Mouse (Mus musculus): Measurements from ENCODE around the gene Rassf1. TPM values are rescaled to one million over a fixed set of nuclear protein-coding genes. Genes with fewer than 3 reads are reported as not detected.

The Rassf1 gene
- polyA plus RNA-seq, 1 experiment from 2014 or later, result 15.1 TPM

DNA sequence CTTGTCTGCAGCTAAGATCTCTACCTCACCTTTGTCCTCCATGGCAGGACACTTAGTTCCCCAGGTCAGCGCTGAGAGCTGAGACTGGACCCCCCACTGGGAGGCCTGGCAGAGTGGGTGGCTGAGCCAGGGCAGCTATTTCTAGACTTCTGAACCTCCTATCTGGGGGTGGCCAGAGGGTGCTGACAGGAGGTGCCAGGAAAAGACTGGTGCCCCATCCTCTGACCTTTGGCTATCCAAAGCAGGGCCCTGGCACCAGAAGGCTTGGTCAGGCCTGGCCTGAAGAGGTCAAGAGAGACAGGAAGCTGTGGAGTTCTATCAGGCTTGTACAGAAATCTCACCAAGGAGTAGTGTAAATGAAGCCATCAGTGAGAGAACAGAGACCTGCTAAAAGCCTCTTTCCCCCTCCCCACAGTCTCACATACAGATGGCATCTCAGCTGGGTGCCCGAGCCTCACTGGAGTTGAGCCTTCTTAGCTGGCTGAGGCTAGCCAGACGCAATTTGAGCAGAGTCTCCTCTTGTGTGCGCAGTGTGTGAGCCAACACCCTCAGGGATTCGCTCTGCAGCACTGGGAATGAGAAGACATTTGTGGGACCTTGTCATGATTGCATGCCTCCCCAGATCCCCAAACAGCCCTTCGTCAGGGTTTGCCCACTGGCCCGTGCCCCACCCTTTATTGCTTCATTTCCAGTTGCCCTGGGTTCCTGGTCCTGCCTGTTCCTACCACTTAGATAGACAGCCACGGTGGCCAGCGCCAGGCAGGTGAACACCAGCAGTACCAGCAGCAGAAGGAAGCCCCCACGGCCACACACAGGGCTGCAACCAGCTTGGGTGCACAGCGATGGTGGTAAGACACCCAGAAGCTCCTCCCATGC is 42.0 kb downstream of the Rassf1 start:
- 85% methylated on average over 11 of the region's 11 CpGs for WGBS (ENCODE audit: insufficient replicate concordance)
- Histone ChIP-seq H3K4me2 (ENCODE audit: low read depth, low read length) (no peak overlapping the region), H3K9ac (replicated peaks) (no peak overlapping the region), H3K4me3 (ENCODE audit: low read depth, low read length) (no peak overlapping the region), H3K9me3 (ENCODE audit: low read length) (no peaks in the 10 kb centered on the region), H3K4me1 (ENCODE audit: insufficient read depth) (peaks cover 19% of the 10 kb centered on the region), H3K36me3 (replicated peaks; ENCODE audit: insufficient read depth, low read length) (peaks cover 53% of the 10 kb centered on the region), H3K27ac (ENCODE audit: low read depth) (no peak overlapping the region), H3K27me3 (ENCODE audit: insufficient read depth, low read length) (no peaks in the 10 kb centered on the region)
- DNase-seq (no peak), ATAC-seq (no peak)
- no peak for TF ChIP-seq EP300 (IDR thresholded peaks at IDR 0.05; ENCODE audit: low read depth)

DNA sequence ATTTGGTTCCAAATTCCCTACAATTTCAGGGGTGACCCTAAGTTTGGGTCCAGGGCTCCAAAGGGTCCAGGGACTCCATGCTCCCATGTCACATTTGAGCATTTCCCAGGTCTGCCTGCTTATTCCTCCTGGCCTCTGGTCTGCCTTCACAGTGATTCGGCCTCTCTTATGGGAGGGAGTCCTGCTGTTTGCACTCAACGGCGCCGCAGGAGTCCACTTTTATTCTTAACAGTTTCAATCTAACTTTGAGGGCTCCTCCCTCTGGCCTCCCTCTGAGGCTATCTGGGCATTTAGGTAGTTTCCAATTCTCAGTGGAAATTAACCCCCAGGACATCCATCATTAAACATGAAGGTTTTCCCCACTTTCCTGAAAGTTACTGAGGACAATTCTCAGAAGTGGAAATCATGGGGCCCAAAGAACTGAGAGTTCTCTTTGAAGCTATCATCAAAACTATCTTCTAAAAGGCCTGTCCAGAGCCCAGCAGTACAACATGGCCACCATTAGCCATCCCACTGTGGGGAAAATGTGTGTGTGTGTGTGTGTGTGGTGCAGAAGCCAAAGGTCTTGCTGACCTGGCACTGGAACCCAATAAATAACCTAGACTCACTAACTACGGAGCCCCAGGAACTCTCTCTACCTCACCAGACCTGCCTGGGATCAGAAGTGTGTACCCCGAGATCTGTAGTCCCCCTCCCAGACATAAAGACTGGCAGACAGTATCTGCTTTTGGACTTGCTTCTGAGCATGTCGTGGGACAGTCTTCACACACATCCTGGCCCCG is 43.1 kb downstream of the Rassf1 start:
- no peak for DNase-seq
- TF ChIP-seq EP300 (IDR thresholded peaks at IDR 0.05; ENCODE audit: low read depth) (no peak), CTCF (IDR thresholded peaks at IDR 0.05; ENCODE audit: low read depth) (no peak)
- H3K4me3 ChIP-seq (ENCODE audit: low read depth, low read length), result no peak overlapping the region
- 85% methylated on average over 8 of the region's 8 CpGs for WGBS (ENCODE audit: insufficient replicate concordance)
- H3K27ac ChIP-seq (ENCODE audit: low read depth), result no peak overlapping the region
- H3K9me3 ChIP-seq (ENCODE audit: low read length), result no peaks in the 10 kb centered on the region
- no peak overlapping the region for H3K4me2 ChIP-seq (ENCODE audit: low read depth, low read length)
- no peak for ATAC-seq
- H3K4me1 ChIP-seq (ENCODE audit: insufficient read depth), result peaks cover 15% of the 10 kb centered on the region
- H3K9ac ChIP-seq (replicated peaks), result no peak overlapping the region
- peaks cover 53% of the 10 kb centered on the region for H3K36me3 ChIP-seq (replicated peaks; ENCODE audit: insufficient read depth, low read length)
- H3K27me3 ChIP-seq (ENCODE audit: insufficient read depth, low read length), result no peaks in the 10 kb centered on the region

DNA sequence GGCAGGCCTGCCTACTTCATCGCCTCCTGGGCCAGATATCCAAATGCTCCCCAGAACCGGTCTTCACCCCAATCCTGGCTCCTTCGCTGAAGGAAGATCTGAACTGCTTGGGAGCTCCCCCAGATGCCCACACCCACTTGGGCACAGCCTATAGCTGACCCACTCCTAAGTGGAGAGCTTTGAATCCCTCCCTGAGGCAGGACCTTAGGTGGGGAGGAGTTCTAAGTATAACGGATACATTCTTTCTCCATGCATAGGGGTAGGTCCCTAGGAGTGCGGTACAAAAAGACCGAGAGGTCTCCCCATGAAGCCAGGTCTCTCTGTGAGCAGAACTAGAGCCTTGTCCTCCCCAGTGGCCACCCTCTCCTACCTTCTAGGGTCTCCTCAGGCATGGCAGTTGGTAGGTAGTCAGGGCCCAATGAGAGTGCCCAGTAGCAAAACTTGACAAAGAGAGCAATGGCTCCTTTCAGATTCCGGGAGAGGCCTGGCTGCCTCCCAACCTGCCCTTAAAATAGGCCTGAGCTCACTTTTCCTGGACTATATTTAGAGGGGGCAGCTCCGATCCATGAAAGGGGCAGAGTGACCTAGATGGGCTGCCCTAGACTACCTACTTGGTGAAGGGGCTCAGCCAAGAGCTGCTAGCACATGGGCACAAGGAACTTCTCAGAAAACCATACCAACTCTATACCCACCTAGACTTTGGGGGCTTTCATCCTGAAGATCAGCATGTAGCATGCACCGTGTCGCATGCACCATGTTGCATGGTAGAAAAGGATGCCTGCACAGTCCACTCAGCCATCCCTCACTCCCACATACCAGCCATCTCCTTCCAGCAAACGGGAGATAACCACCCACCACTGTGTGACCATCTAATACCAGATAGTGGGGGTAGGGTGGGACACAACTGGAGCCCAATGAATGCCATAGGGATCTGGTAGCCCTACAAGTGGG is 45.5 kb downstream of the Rassf1 start:
- Histone ChIP-seq H3K9me3 (ENCODE audit: low read length) (no peaks in the 10 kb centered on the region), H3K36me3 (replicated peaks; ENCODE audit: insufficient read depth, low read length) (peaks cover 30% of the 10 kb centered on the region), H3K4me2 (ENCODE audit: low read depth, low read length) (no peak overlapping the region), H3K27ac (ENCODE audit: low read depth) (no peak overlapping the region), H3K4me1 (ENCODE audit: insufficient read depth) (peaks cover 6% of the 10 kb centered on the region), H3K9ac (replicated peaks) (no peak overlapping the region), H3K27me3 (ENCODE audit: insufficient read depth, low read length) (no peaks in the 10 kb centered on the region), H3K4me3 (ENCODE audit: low read depth, low read length) (no peak overlapping the region)
- DNase-seq (no peak), ATAC-seq (no peak)
- WGBS (ENCODE audit: insufficient replicate concordance), result 83% methylated on average over 11 of the region's 11 CpGs
- TF ChIP-seq CTCF (IDR thresholded peaks at IDR 0.05; ENCODE audit: low read depth), result no peak
- TF ChIP-seq EP300 (IDR thresholded peaks at IDR 0.05; ENCODE audit: low read depth), result no peak

- TF ChIP-seq CTCF (IDR thresholded peaks at IDR 0.05; ENCODE audit: low read depth) (no peak), EP300 (IDR thresholded peaks at IDR 0.05; ENCODE audit: low read depth) (no peak)
- DNase-seq (no peak), ATAC-seq (no peak)
- WGBS (ENCODE audit: insufficient replicate concordance), result 58% methylated on average over 5 of the region's 5 CpGs
- H3K9ac ChIP-seq (replicated peaks), result no peak overlapping the region
- no peaks in the 10 kb centered on the region for H3K27me3 ChIP-seq (ENCODE audit: insufficient read depth, low read length)
- no peaks in the 10 kb centered on the region for H3K9me3 ChIP-seq (ENCODE audit: low read length)
- H3K4me1 ChIP-seq (ENCODE audit: insufficient read depth), result peaks cover 12% of the 10 kb centered on the region
- H3K36me3 ChIP-seq (replicated peaks; ENCODE audit: insufficient read depth, low read length), result peaks cover 15% of the 10 kb centered on the region
- no peak overlapping the region for H3K4me2 ChIP-seq (ENCODE audit: low read depth, low read length)
- no peak overlapping the region for H3K4me3 ChIP-seq (ENCODE audit: low read depth, low read length)
- H3K27ac ChIP-seq (ENCODE audit: low read depth), result no peak overlapping the region
These were observed 47.0 kb downstream of the Rassf1 start for GRCm38 (mm10) chr9:107598385-107598784.

DNA sequence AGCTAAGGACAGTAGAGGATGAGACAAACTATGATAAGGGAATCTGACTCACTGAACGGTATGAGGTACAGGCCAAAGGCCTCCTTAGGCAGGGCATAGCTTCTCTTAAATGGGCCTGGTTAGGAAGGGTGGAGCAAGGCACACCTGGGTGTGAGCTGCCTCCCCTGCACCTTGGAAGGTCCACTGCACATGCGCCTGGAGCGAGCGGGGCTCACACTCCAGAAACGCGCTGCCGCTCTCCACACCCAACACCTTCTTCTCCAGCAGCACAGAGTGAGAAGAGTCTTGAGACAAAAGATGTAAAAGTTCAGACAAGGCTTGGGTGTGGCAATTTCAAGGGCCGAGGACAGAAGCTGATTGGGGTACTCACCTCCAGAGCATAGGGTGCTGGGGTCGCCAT is 48.1 kb downstream of the Rassf1 start:
- no peak overlapping the region for H3K27ac ChIP-seq (ENCODE audit: low read depth)
- H3K9me3 ChIP-seq (ENCODE audit: low read length), result no peaks in the 10 kb centered on the region
- H3K9ac ChIP-seq (replicated peaks), result no peak overlapping the region
- H3K4me2 ChIP-seq (ENCODE audit: low read depth, low read length), result no peak overlapping the region
- H3K36me3 ChIP-seq (replicated peaks; ENCODE audit: insufficient read depth, low read length), result peaks cover 4% of the 10 kb centered on the region
- peaks cover 12% of the 10 kb centered on the region for H3K4me1 ChIP-seq (ENCODE audit: insufficient read depth)
- 82% methylated on average over 9 of the region's 9 CpGs for WGBS (ENCODE audit: insufficient replicate concordance)
- no peaks in the 10 kb centered on the region for H3K27me3 ChIP-seq (ENCODE audit: insufficient read depth, low read length)
- ATAC-seq (no peak), DNase-seq (no peak)
- H3K4me3 ChIP-seq (ENCODE audit: low read depth, low read length), result no peak overlapping the region
- no peak for TF ChIP-seq CTCF (IDR thresholded peaks at IDR 0.05; ENCODE audit: low read depth)
- TF ChIP-seq EP300 (IDR thresholded peaks at IDR 0.05; ENCODE audit: low read depth), result no peak
